Mouse (Mus musculus) brain, adult 2 months (tissue): ENCODE data around the gene Tent5b.

Experiments used
- DNase-seq: peaks from one replicate; pipeline ENCODE4 v3.0.0; 2011; ENCODE audit warnings: low read depth, low spot score

The Tent5b gene

DNA sequence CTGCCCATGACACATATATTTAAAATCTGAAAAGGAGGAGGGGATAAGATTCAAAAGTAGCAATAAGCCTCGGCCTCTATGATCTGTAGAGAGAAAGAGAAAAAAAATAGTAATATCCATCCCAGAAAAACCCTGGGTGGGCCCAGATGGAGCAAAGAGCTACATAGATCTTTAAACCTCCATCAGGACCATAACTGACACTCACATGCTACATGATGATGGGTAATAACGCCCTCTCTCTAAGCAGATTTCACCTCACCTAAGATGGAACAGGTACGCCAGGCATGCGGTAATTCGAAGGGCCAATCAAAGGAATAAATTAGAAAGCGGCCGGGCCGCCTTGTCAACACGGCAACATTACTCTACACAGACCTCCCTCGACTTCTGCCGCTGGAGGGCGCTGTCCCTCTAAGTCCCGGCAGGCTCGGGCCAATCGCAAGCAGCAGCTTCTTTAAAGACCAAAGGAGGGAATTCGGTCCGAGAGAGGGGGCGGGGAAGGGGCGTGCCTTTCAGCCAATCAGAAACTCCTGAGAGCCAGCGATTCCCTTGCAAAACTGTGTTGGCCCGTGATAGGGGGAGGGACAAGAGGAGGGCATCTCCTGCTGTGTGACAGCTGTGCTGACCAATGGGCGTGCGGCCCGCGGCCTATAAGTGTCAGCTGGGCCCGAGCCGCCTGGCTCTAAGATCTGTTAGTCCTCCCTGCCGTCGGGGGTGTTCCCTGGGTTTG, at the start of gene Tent5b:
Gene Tent5b, plus strand, starts transcription at position 675 of the 727 bp plus-strand sequence.
- DNase-seq, result peak; percentile 98

DNA sequence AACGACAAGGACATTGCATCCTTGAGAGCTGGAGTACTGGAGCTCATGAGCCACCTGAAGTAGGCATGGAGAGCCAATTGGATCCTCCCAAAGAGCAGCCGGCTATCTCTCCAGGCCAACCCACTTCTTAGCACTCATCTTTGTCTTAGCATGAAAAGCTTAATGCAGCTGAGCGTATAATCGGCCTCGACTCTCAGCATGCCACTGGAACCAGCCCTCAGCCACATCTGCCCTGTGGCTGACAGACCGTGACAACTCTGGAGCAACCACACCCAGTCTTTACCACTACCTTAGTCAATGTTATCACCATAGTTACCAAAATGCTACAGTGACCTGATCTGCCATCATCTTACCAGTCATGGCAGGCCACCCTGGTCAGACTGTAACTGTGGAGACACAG, 48.4 kb upstream of the Tent5b start:
- no peak for DNase-seq

DNA sequence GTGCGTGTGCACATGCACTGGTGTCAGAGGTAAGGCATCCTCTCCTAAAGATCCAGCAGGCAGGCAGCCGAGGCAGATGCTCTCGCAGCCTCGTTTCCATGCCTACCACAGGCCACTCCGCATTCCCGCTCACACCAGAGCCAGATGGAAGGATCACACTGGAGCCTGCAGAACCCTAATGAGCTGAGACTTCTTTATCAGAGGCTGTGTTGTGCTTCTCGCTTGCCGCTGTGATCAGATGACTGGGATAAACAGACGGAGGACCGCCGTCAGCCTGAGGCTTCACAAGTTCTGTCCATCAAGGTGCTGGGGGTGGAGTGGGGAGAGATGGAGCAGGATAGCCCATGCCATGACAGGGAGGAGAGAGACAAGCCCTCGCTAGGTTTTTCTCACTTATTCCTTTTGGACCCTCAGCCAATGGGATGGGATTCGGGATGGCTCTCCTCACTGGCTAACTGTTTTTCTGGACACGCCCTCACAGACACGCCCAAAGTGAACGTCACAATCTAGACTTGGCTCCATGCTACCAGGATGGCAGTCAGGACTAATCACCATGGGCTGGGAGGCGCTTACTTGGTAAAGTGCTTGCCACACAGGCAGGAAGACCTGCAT, 47.3 kb upstream of the Tent5b start:
- peak; percentile 79 for DNase-seq

DNA sequence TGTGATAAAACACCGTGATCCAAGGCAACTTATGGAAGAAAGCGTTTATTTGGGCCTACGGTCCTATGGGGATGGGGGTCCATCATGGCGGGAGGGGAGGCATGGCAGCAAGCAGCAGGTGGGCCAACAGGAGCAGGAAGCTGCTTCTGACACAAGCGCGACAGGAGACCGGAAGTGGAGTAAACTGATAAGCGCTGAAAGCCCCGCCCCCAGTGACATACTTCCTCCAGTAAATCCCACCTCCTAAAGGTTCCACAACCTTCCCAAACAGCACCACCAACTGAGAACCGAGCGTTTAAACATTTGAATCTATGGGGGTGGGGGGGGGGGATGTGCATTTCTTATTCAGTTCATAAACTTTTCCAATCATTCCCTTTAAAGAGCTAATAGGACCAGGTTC, 44.0 kb upstream of the Tent5b start:
- DNase-seq, result no peak

DNA sequence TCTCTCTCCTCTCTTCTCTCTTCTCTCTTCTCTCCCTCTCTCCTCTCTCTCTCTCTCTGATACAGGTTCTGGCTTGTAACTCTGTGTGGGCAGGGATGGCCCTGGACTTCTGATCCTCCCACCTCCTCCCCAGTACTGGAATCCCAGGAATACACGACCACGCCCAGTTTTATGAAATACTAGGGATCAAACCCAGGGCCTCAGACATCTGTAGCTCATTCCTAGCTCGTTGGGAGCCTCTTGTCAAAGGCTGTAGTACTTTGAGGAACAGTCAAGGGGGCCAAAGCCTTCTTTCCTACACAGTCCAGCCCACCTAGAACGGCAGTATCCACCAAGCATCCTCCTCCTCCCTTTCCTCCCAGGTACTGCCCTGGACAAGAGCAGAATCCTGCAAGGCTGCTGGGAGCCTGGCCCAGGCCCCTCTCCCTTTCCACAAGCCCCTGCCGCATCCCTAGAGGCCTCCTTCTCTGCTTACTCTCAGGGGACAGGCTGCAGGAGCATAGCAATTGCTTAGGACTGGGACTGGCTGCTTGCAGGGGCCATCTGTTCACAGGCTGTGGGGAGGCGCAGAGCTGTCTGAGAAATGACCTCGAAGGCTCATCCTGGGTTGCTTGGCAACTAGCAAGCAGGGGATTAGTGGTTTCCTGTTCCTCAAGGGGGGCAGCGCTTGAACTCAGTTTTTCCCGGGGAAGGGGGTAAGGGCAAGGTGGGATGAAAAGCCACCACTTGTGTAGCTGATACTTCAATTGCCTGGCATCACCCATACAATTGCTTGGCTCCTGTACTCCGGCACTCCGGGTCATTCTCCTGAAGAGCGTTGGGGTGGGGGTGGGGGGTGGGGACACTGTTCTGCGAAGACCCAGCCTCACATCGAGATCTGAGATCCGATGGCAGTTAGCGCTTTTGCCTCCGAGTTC, 40.2 kb upstream of the Tent5b start:
- DNase-seq, result peak; percentile 82

DNA sequence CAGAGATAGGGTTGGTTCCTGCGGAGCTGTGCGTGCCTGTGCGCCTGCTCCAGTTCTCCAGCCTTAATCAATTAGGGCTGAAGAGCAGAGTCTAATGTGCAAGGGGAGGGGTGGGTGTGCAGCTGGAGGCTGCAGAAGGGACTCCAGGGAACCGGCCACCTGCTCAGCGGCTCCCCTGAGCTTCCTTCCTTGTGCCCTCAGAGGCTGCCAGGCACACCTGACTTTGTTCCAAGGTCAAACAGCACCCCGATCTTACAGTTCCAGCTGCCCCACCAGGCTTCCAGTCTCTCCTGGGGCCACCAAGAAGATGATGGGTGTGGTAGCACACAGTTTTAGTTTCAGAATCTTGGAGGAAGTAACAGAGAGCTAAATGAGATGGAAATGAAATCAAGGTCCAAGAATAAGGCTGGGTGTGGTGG, 39.5 kb upstream of the Tent5b start:
- DNase-seq, result no peak

DNA sequence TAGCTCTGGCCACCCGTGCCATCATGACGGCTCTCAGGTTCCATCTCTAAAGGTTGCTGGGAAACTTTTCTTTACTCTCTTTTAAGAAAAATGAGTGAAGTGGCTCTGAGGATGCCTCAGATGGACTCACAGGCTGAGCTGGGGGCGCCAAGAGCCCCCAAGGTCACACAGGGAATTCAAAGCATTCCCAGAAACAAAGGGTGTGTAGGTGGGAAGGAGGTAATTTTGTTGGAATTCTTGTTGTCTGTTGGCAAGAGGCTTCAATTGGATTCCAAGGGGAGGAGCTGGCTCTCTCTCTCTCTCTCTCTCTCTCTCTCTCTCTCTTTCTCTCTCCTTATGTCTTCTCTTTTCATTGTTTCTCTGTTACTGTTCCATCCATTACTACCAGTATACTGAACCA, 37.7 kb upstream of the Tent5b start:
- no peak for DNase-seq

DNA sequence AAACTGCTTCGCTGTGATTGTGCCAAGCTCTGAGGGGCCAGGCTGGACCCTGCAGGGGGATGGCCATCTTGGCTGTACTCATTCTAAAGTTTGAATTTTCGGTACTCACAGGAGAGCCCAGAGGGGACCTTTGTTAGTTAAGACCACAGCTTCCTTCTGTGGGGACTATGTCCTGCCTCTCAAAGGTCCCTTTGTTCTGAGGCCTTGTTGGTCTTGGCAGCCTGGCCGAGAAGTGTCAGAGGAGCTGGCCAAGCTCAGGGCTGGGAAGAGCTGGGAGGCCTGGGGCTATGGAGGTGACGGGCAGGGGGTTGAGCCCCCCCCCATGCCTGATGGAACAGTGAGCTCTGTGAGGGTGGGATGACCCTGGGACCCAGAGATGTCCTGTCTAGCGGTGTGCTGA, 36.8 kb upstream of the Tent5b start:
- peak; percentile 57 for DNase-seq

DNA sequence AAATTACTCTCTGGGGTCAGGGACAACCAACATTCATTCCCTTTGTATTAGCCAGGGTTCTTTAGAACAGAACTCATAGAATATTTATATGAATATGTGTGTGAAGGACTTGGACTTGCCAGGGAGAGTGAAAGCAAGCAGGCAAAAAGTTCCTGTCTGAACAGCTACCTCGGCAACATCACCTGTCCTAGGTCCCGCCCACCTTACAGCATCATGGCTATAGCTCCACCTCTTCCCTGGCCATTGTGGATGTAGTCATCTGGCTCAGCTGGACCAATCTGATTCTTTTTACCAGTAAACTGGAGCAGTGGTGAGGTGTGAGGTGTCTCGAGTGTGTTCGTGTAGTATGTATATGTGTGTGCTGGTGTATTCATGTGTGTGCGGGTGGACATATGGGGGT, 34.2 kb upstream of the Tent5b start:
- no peak for DNase-seq

DNA sequence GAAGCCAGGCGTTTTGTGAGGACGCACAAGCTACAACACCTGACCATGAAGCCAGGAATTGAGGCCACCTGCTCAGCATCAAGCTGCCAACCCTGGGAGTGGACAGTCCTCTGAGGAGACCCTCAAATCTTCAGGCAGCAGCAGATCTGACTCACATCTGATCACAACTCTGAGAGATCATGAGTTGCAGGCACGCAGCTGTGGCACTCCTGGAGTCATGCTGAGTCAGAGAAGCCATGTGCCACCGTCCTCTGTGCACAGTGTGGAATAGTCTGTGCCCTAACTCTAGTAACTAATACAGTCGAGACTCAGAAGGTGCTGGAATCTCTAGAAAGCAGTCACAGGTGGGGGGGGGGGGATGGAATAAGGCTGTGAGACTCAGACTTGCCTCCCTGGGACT, 32.6 kb upstream of the Tent5b start:
- peak; percentile 67 for DNase-seq

DNA sequence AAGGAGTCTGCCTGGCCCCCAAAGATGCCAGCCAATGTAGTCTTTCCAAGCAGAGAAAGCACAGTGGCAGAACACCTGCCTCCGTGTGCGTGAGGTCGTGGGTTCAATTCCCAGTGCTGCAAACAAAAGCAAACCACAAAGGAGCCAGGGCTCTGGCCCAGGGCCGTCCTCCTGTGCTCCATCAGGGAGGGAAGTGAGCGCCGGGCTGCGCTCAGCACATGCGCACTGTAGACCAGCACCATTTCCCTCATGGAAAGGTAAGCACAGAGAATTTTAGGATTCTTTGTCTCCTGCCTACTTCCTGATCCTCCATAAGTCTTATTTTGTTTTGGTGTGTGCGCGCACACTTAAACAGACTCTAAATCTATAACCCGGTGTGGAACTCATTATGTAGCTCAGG, 32.0 kb upstream of the Tent5b start:
- no peak for DNase-seq

DNA sequence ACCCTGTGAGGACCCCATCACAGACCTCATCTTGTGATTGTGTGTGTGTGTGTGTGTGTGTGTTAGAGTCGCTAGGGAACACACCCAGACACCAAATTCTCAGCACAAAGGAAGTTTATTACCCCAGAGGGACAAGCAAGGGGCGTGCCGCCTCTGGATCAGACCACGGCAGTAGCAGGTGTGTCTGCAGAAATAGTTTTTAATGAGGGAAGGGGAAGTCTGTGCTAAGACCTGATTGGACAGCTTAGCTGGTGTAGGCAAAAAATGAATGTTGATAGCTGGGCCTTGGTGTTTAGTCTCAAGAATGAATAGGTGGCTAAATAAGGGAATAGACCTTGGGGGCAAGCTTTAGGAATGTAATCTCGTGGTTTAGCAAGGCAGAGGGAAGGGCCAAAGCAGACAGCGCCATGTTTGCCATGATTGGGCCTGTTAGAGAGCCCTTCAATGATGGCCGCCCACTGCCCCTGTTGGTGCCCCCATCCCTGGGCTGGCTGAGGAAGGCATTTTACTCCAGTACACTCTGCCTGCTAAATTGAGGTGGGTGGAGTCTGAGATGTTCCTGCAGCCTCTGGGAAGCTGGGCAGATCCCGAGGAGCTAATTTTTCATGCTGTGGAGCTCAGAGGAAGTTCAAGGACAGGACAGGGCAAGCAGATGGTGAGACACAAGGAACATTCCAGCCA, 31.1 kb upstream of the Tent5b start:
- DNase-seq, result no peak

DNA sequence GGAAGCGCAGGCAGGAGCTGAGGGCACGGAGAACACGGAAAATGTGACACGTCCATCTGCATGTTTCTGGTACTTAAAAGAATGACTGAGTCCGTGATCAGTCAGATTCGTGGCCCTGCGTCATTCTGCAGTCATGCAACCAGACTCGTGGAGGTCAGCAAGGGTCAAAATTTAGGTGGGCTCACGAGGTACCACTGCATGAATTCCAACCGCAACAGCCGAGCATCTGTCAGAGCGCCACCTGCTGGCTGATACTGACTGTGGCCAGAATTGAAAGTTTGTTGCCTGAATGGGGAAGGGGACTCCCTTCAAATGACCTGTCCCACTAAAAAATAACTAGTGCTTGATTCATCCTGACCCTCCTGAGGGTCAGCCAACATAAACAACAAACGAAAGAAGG, 30.2 kb upstream of the Tent5b start:
- DNase-seq, result peak; percentile 35

DNA sequence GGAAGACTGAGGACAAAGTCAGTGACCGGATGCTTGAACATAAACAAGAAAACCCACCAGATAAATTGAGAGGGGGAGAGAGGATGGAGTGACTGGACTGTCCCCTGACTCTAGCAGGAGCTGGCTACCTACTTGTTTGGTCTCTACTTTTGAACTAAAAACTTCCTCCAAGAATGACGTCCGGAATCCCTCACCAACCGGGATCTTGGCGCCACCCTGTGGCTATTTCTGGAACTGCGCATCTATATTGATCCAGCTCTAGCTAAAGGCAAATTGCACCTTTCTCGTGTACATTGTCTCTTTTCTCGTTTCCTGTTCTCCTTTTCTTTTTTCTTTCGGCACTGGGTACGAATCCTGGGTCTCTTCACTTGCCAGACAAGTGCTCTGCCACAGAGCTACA, 28.4 kb upstream of the Tent5b start:
- DNase-seq, result peak; percentile 72

DNA sequence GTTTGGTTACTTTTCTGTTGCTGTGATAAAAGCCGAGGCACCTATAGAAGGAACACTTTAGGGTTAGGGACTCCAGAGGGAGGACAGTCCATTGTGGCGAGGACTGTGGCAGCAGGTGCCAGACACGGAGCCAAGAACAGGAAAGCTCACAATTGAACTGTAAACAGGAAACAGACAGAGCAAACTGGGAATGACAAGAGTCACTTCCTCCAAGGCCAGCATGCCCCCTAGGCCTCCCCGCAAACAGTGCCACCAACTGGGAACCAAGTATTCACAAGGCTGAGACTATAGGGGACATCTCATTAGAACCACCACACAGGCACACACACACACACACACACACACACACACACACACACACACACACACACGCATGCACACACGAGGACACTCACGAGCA, 27.5 kb upstream of the Tent5b start:
- no peak for DNase-seq

DNA sequence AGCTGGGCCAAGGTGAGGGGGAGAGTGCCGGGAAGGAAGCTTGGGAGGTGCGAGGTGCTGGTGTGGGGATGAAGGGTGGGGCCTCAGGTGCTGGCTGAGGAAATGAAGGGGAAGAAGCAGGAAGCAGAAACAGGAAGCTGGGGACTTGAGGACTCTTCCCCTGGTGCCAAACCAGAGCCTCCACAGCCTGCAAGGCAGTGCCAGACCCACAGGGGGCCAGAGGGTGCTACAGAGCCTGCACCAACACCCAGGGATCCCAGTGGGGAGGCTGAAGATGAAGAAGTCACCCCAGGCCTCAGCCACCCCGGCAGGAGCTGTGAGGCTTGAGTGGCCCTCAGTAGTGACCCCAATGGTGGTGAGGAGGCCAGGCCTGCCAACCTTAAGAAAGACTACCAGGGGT, 21.9 kb upstream of the Tent5b start:
- DNase-seq, result no peak

DNA sequence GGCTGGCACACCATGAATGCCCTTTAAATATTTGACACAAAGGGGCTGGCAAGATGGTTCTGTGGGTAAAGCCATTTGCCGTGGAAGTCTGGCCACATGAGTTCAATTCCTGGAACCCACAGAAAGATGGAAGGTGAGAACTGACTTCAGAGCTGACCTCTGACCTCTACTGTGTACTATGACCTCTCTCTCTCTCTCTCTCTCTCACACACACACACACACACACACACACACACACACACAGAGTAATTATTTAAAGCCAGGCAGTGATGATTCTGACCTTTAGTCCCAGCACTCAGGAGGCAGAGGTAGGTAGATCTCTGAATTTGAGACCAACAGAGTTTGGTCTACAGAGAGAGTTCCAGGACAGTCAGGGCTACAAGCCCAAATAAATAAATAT, 19.9 kb upstream of the Tent5b start:
- no peak for DNase-seq

DNA sequence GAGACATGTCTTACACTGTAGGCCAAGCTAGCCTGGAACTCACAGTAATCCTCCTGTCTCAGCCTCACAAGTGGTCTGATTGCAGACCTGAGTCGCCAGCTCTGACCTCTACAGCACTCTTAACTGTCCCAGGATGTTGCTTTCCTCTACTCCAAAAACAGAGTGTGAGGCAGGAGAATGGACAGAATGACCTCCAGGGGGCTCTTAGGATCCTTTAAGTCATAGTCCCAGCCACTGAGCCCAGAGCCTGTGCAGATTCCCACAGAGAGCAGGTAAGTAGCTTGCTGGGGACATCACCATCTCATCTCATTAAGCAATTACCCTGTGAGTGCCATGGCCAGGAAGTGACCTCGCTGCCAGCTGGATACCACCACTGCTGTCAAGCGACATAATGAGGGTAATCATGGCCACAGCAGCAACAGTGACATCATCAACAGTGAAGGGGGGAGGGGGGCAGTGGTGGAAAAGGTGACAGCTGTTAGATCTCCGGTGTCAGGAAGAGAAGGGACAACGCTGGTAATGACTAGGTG, 19.1 kb upstream of the Tent5b start:
- DNase-seq, result no peak

DNA sequence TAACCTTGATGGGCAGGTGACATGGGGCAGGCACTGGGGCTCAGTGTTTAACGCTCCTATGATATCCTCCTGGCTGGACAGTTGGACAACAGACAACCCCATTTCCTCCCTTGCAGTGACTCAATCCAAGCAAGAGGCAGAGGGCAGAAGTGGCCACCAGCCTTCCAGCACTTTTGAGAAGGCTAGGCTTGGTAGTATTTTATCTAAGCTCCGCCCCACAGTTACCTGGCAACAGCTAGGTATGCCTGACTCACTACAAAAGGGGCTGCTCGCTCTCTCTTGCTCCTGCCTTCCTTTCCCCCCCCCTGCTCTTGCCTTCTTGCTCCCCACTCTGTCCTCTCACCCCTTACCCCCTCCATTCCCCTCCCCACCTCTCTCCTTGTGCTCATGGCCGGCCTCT, 18.6 kb upstream of the Tent5b start:
- DNase-seq, result no peak

DNA sequence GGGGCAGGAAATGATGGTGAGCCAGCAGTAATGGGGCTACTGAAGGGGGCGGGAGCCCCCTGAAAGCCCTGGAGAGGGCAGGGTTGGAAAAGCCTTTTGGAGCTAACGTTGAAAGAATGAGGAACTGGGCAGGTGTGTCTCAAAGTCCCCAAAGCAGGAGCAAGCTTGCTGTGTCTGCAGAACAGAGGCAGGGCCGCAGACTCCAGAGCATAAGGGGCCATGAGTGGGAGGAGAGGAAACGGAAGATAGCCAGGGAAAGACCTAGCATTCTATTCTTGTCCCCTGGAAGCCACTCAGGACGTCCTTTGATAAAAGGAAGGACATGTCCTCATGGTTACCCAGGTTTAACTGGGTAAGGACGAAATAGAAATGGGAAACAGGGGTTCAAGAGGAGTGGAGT, 16.7 kb upstream of the Tent5b start:
- no peak for DNase-seq

DNA sequence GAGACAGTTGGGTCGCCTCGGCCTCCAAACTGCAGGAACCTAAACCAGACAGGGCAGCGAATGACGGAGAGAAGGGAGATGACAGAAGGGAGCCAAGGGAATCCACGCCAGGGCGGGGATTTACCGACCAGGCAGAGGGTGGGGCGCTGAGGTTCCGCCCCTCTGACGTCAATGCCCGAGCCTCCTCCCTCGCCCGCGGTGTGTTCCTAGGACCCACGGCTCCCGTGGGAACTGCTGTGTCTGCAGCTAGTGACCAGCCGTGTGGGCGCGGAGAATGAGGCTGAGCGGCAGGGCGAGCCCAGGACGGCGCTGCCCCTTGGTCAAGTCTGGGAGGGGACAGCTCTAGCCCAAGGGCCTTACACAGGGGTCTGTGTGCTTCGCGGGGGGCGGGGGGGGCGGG, 11.9 kb upstream of the Tent5b start:
- DNase-seq, result peak; percentile 85

DNA sequence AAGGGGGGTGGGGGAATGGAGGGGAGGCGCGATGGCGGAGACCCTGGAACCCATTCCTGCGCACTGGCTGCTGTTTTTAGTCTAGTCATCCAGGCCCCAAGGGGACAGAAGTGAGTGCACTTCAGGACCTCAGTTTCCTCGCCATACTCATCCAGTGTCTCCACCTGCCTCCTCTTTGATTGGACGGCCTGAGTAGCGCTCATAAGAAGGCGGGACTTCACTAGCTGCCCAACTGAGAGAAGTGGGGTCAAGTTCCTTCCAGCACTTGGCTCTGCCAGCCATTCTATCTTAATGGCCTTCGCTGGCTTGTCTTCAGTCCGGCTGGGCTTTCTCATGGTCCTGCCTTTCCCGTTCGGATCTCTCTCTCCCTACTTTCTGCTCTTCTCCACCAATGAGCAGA, 10.8 kb upstream of the Tent5b start:
- no peak for DNase-seq
